Mouse (Mus musculus) v-Abl transformed pro-B cells (cell line): ENCODE measurements around the gene Ubtd1.
"Not testable (repeated sequence)": the region's sequence is repeated elsewhere in the genome, so short reads cannot be mapped to it uniquely, and the experiment has no call there.

ENCODE experiments used
- in situ Hi-C, 2 experiments: fragments of 400-800 bp; cut with MboI; formaldehyde crosslinking; loops; one replicate each; pipeline ENCODE4 v1.15.1; 2025; ENCODE audit not compliant: unreplicated experiment in 2 of 2

The Ubtd1 gene

DNA sequence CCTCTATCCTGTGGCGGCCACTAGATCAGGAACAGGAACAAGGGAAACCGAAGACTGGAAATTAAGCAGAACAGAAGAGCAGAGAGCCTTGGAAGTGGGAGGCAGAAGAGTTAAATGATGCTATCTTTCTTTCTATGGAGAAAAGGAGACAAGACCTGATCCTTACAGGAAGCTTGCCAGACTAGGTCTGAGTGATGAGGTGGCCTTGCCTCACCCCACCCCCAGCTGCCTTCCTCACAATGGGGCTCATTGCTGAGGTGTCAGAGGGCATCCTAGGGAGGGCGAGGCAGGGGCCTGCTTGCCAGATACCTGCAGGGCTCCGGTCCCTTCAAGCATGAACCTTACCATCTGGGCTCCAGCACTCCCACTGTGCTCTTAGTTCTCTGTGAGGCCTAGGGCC is 70.4 kb downstream of the Ubtd1 start, which contains the start of gene 4933411K16Rik:
Gene 4933411K16Rik, plus strand, starts transcription at position 301 of the 400 bp plus-strand sequence.
- in situ Hi-C loops: no loop called here

DNA sequence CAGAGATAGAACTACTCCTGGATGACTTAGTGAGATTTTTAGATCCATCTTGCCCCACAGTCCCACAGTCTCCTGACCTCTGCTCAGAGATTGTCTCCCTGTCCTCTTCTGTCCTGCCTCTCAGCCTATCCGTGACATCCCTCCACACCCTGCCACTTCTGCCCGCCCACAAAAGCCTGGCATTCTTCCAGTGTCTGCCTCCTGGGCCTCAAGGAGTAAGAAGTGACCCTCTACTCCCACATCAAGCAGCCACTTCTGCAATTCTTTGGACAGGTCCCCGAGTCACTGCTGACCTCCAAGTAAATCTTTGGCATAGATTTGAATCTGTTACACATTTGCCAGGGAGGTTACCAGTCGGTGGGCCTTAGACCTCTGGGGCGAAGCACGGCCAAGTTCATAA is 72.7 kb downstream of the Ubtd1 start:
- in situ Hi-C loops: no loop called here

DNA sequence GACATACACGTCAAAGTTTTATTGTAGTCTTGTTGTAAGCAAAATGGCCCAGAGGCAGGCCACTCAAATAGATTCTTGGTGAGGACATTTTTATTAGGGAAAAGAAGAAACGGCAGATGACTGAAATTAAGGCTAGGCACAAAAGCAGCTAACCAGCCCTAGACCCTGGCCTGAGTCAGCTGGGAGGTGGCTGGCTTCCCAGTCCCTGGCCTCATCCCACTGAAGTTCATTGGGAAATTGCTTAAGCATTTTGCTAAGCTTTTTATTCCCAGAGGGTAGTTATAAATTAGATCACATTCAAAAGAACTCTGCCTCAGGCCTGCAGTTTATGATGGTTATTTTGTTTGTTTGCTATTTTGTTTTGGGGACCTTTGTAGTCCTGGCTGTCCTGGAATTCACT is 74.3 kb downstream of the Ubtd1 start:
- in situ Hi-C loops: no loop called here

- in situ Hi-C loops: no loop called here
Observed at GRCm38 (mm10) chr19:42056719-42057409, 75.3 kb downstream of the Ubtd1 start.

- in situ Hi-C loops: no loop called here
Observed at GRCm38 (mm10) chr19:42058426-42058825, 76.9 kb downstream of the Ubtd1 start.

- in situ Hi-C loops: no loop called here
Observed at GRCm38 (mm10) chr19:42061443-42061842, 79.9 kb downstream of the Ubtd1 start.

GRCm38 (mm10) chr19:42068441-42069240 is 87.1 kb downstream of the Ubtd1 start:
- in situ Hi-C loops: no loop called here

- in situ Hi-C loops: no loop called here
Observed at GRCm38 (mm10) chr19:42069241-42069525, 87.6 kb downstream of the Ubtd1 start.

DNA sequence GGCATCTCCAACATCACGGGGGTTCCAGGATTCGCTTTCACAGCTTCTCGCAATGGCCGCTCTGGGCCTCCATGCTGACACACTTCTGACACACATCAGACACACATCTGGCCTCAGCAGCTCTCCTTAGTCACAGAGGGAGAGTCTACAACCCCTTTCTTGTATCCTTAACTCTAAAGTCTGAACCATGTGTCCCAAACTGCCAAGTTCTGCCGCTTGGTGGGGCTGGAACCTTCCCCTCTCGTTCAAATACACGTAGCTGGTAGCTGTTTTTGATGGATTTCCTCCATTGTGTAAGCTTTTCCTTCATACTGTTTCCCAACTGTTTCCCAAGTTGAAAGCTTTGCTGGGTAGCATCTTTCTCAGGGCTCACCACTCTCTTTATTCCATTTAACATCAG is 89.7 kb downstream of the Ubtd1 start:
- in situ Hi-C loops: no loop called here

DNA sequence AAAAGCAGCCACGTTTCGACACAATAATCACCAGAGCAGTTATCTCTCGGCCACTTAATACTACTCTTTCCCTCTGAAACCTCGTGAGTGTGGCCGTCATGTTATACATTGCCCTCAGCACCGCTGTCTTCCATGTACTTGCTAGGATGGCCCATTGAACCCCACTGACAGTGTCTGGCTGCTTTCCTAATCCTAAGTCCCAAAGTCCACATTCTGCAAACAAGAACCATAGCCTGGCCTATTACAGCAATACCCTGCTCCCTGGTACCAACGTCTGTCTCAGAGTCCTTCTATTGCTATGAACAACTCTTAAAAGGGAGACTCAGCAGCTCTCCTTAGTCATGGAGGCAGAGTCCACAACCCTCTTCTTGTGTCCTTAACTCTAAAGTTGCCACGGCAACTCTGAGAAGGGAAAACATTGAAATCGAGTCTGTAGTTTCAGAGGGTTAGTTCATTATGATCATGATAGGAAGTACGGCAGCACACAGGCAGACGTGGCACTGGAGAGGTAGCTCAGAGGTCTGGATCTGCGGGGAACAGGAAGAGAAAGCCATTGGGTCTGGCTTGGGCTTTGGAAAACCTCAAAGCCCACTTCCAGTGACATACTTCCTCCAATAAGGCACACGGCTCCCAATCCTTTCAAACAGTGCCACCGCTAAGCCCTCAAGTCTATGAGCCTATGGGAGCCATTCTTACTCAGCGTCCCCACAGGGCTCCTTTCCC is 90.5 kb downstream of the Ubtd1 start:
- in situ Hi-C loops: no loop called here

DNA sequence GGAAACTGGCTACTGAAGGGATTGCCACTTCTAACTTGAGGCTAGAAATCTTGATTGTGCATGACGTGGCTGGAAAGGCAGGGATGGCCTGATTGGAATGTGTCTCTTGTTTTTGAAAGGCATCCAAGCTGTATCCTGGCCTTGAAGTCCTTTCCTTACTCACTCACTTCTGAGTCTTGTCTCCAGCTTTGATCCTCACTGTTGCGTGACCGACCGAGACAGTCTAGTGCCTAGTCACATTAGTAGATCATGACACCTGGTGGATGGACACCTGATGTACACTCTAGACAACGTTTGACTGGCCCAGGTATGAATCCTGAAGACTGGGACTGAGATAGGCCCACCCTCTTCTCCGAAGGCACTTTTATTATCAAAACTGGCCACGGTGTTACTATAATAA is 91.2 kb downstream of the Ubtd1 start:
- in situ Hi-C loops: no loop called here

- in situ Hi-C loops: no loop called here
Observed at GRCm38 (mm10) chr19:42075051-42075450, 93.5 kb downstream of the Ubtd1 start.

- in situ Hi-C loops: no loop called here
Observed at GRCm38 (mm10) chr19:42075992-42076391, 94.4 kb downstream of the Ubtd1 start.

DNA sequence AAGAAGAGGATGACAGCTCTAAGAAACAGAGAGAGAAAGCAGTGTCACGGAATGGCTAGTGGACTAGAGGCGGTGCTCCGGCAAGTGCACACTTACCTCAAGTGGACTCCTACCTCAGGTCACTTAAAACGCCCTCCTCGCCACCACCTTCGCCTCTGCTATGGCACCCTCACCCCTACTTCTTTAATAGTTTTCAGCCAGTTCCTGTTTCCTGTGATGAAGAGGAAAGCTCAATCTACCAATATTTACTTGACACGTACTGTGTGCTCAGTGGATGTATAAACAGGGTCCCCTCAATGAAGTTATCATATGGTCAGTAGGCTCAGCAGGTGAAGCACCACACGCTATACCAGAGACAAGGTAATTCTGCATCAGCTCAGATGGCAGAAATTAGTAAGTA is 97.0 kb downstream of the Ubtd1 start:
- in situ Hi-C loops: no loop called here

DNA sequence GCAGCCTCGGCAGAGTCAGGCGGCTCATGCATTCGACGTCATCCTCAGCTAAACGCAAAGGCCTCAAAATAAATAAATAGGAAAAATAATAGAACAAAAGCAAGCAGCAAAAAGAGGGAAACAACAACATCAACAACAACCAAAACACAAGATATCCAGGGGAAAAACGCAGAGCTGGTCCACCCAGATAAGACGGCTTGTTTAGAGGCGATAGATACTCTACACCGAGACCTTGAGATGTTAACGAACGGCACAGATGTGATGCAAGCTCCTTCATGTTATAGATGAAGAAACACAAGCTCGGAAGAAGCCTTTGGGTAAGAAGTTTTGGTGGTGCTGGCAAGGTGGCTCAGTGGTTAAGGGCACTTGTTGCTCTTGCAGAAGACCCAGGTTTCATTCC is 97.4 kb downstream of the Ubtd1 start:
- in situ Hi-C loops: no loop called here

GRCm38 (mm10) chr19:42079950-42080349 is 98.4 kb downstream of the Ubtd1 start:
- in situ Hi-C loops: no loop called here

GRCm38 (mm10) chr19:42080469-42080868 is 98.9 kb downstream of the Ubtd1 start:
- in situ Hi-C loops: no loop called here

DNA sequence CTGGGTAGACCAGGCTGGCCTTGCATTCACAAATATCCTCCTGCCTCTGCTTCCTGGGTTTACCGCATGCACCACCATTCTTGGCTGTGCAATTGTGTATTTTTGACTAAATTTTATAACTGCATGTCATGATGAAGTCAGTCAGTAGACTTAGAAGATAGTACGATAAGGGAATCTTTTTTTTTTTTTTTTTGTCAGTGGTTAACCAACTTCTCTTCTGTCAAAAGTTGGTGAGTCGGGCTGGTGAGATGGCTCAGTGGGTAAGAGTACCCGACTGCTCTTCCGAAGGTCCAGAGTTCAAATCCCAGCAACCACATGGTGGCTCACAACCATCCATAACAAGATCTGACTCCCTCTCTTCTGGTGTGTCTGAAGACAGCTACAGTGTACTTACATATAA is 100.0 kb downstream of the Ubtd1 start:
- in situ Hi-C loops: not testable (repeated sequence)
